Mouse (Mus musculus): Measurements from ENCODE around the gene Isg20l2.

DNA sequence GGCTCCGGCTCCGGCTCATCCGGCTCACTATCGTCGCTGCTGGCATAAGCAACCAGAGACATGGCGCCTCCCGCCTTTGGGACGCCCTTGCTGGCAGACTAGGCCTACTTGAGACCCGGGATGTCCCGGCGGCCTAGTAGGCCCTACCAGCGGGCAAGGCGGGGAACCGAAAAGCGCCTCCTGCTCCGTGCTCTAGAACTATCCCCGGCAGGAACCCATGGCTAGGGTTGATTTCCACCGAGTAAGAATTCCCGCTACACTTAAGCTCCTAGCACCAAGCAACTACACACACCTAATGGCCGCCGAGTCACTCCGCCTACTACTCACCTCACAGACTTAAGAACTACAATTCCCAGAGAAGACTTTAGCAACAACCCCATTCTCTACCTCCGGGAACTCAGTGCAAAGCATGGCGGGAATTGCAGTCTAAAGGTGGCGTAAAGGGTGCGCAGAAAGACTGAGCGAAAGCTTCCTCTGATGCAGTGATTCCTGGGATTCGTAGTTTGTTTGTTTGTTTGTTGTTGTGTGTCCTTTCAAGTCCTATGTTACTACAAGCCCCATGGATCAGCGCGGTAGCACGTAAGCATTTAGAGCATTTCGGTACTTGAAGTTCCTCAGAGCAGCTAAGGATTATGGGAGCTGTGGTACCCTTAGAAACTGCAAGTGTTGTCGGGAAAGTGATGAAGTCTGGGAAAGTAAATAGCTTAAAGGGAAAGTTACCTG, 44.7 kb upstream of the Isg20l2 start, which contains the start of gene Prcc:
- TF ChIP-seq CTCF (IDR thresholded peaks at IDR 0.05; ENCODE audit: low read depth, low read length): no peak
- TF ChIP-seq POLR2A (IDR thresholded peaks at IDR 0.05; ENCODE audit: borderline replicate concordance, low read depth, low read length): no peak

Data from bone marrow macrophage, adult 2 months (primary cell).